Mouse (Mus musculus) liver, postnatal 0 days (tissue): Measurements from ENCODE around the gene Gpbp1l1.

ENCODE experiments used
- CTCF ChIP-seq: sonication (generic); IDR thresholded peaks from 2 replicates; pipeline ENCODE4 v1.5.1; 2016; ENCODE audit warnings: antibody characterized with exemption, low read depth
- EP300 ChIP-seq: IDR thresholded peaks from 2 replicates; pipeline ENCODE4 v1.6.1; 2016; ENCODE audit warnings: antibody characterized with exemption, low read depth, mild to moderate bottlenecking

DNA sequence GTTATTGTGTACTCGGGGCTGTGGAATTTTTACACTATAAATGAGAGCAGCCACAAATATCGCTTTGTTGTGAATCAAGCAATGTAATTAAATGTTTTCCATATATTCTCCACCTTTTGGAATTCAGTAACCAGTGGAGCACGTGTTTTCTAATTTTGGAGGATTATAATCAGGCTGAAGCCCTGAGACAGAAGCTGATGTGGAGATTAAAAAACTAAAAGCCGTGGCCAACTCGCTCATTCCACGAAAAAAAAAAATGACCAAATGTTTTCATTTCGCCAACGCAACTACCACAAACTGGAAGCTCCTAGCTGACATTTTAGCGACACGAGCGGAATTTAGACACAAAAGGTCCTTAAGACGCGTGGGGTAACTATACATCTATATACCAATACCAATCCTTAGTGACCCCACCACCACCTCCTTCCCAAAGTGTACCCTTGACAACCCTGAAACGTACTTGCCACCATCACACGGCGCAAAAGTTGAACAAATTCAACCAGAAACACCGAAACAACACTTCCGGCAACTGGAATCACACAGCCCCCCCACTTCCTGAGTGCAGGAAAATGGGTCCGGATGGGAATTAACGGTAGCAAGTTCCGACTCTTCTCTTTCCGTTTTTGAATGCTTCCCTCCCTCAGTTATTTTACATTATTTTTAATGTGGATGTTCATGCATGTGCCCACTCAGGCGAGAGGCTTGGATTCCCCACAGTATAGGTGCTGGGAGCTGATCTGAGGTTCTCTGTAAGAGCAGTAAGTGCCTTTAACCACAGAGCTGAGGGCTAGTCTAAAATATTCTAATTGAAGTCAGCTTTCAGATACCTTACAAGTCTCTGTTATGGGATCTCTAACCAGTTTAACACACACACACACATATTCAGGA lies 1.8 kb upstream of the Gpbp1l1 start, which contains the start of gene Tmem69:
- no peak for TF ChIP-seq EP300
- TF ChIP-seq CTCF: no peak
